Mouse (Mus musculus): Measurements from ENCODE around the gene Lrig2. TPM values are rescaled to one million over a fixed set of nuclear protein-coding genes. Genes with fewer than 3 reads are reported as not detected.
"Not testable (repeated sequence)": the region's sequence is repeated elsewhere in the genome, so short reads cannot be mapped to it uniquely, and the experiment has no call there.

Lrig2 gene
- polyA plus RNA-seq, 1 experiment from 2014 or later, result 24.8 TPM

GRCm38 (mm10) chr3:104444082-104444481 is 67.6 kb downstream of the Lrig2 start:
- Histone ChIP-seq H3K4me1 (peaks cover 11% of the 10 kb centered on the region; the same call in 1 of the 2 replicates), H3K27me3 (replicated peaks) (no peaks in the 10 kb centered on the region), H3K9ac (replicated peaks) (no peak overlapping the region), H3K9me3 (replicated peaks) (no peaks in the 10 kb centered on the region), H3K4me3 (replicated peaks) (no peak overlapping the region), H3K4me2 (no peak overlapping the region), H3K36me3 (no peaks in the 10 kb centered on the region), H3K27ac (replicated peaks) (no peak overlapping the region)
- 78% methylated on average over 3 of the region's 3 CpGs for WGBS
- no peak for ATAC-seq (ENCODE audit: low FRiP score)

GRCm38 (mm10) chr3:104442357-104442756 is 69.4 kb downstream of the Lrig2 start:
- WGBS, result 28% methylated on average over 5 of the region's 5 CpGs
- Histone ChIP-seq H3K27me3 (replicated peaks) (no peaks in the 10 kb centered on the region), H3K4me3 (replicated peaks) (peak overlapping the region; percentile 22), H3K36me3 (no peaks in the 10 kb centered on the region), H3K4me1 (peaks cover 11% of the 10 kb centered on the region; the same call in 1 of the 2 replicates), H3K27ac (replicated peaks) (no peak overlapping the region), H3K9me3 (replicated peaks) (no peaks in the 10 kb centered on the region), H3K9ac (replicated peaks) (no peak overlapping the region), H3K4me2 (peak overlapping the region; percentile 57)
- ATAC-seq (ENCODE audit: low FRiP score), result peak; percentile 33

GRCm38 (mm10) chr3:104441870-104442283 is 69.8 kb downstream of the Lrig2 start:
- 12% methylated on average over 15 of the region's 15 CpGs for WGBS
- Histone ChIP-seq H3K36me3 (no peaks in the 10 kb centered on the region), H3K27me3 (replicated peaks) (no peaks in the 10 kb centered on the region), H3K4me3 (replicated peaks) (peak overlapping the region; percentile 22), H3K4me1 (peaks cover 11% of the 10 kb centered on the region; the same call in 1 of the 2 replicates), H3K4me2 (peak overlapping the region; percentile 57), H3K9ac (replicated peaks) (no peak overlapping the region; the same call in 1 of the 2 replicates), H3K9me3 (replicated peaks) (no peaks in the 10 kb centered on the region), H3K27ac (replicated peaks) (peak overlapping the region; percentile 67; the same call in 1 of the 2 replicates)
- peak; percentile 97 for ATAC-seq (ENCODE audit: low FRiP score)

GRCm38 (mm10) chr3:104441435-104441834 is 70.3 kb downstream of the Lrig2 start:
- WGBS, result 84% methylated on average over 7 of the region's 7 CpGs

GRCm38 (mm10) chr3:104438777-104439176 is 72.9 kb downstream of the Lrig2 start:
- no peaks in the 10 kb centered on the region for H3K27me3 ChIP-seq (replicated peaks)
- no peak overlapping the region for H3K27ac ChIP-seq (replicated peaks)
- H3K9me3 ChIP-seq (replicated peaks), result no peaks in the 10 kb centered on the region
- H3K4me2 ChIP-seq, result no peak overlapping the region
- H3K9ac ChIP-seq (replicated peaks), result no peak overlapping the region
- H3K36me3 ChIP-seq, result no peaks in the 10 kb centered on the region
- 95% methylated on average over 1 of the region's 1 CpGs for WGBS
- H3K4me1 ChIP-seq, result peaks cover 11% of the 10 kb centered on the region; the same call in 1 of the 2 replicates
- ATAC-seq (ENCODE audit: low FRiP score), result no peak
- H3K4me3 ChIP-seq (replicated peaks), result no peak overlapping the region

More at GRCm38 (mm10) chr3:104441435-104441834, 70.3 kb downstream of the Lrig2 start:
- H3K27ac ChIP-seq (replicated peaks), result peak overlapping the region; percentile 67; the same call in 1 of the 2 replicates
- peak; percentile 26; the same call in 1 of the 2 replicates for ATAC-seq (ENCODE audit: low FRiP score)
- H3K27me3 ChIP-seq (replicated peaks), result no peaks in the 10 kb centered on the region
- no peak overlapping the region; the same call in 1 of the 2 replicates for H3K9ac ChIP-seq (replicated peaks)
- no peaks in the 10 kb centered on the region for H3K9me3 ChIP-seq (replicated peaks)
- peak overlapping the region; percentile 57 for H3K4me2 ChIP-seq
- H3K4me3 ChIP-seq (replicated peaks), result no peak overlapping the region
- no peaks in the 10 kb centered on the region for H3K36me3 ChIP-seq
- peaks cover 11% of the 10 kb centered on the region; the same call in 1 of the 2 replicates for H3K4me1 ChIP-seq

GRCm38 (mm10) chr3:104437576-104437975 is 74.1 kb downstream of the Lrig2 start:
- H3K9me3 ChIP-seq (replicated peaks), result no peaks in the 10 kb centered on the region
- 61% methylated on average over 7 of the region's 7 CpGs for WGBS

GRCm38 (mm10) chr3:104435947-104436346 is 75.8 kb downstream of the Lrig2 start:
- H3K9ac ChIP-seq (replicated peaks), result no peak overlapping the region
- no peak for ATAC-seq (ENCODE audit: low FRiP score)
- no peak overlapping the region for H3K4me2 ChIP-seq
- no peaks in the 10 kb centered on the region for H3K9me3 ChIP-seq (replicated peaks)
- no peaks in the 10 kb centered on the region for H3K27me3 ChIP-seq (replicated peaks)
- no peak overlapping the region for H3K27ac ChIP-seq (replicated peaks)
- H3K4me1 ChIP-seq, result no peaks in the 10 kb centered on the region; the same call in 1 of the 2 replicates
- H3K4me3 ChIP-seq (replicated peaks), result no peak overlapping the region
- H3K36me3 ChIP-seq, result no peaks in the 10 kb centered on the region
- 94% methylated on average over 3 of the region's 3 CpGs for WGBS

More at GRCm38 (mm10) chr3:104437576-104437975, 74.1 kb downstream of the Lrig2 start:
- Histone ChIP-seq H3K4me1 (peaks cover 11% of the 10 kb centered on the region; the same call in 1 of the 2 replicates), H3K27ac (replicated peaks) (no peak overlapping the region), H3K36me3 (no peaks in the 10 kb centered on the region), H3K27me3 (replicated peaks) (no peaks in the 10 kb centered on the region), H3K4me2 (no peak overlapping the region), H3K4me3 (replicated peaks) (no peak overlapping the region), H3K9ac (replicated peaks) (no peak overlapping the region)
- ATAC-seq (ENCODE audit: low FRiP score), result no peak

- Histone ChIP-seq H3K9me3 (replicated peaks) (no peaks in the 10 kb centered on the region), H3K4me2 (peak overlapping the region; percentile 50), H3K4me3 (replicated peaks) (peak overlapping the region; percentile 17), H3K9ac (replicated peaks) (no peak overlapping the region), H3K36me3 (no peaks in the 10 kb centered on the region), H3K4me1 (no peaks in the 10 kb centered on the region; the same call in 1 of the 2 replicates), H3K27ac (replicated peaks) (no peak overlapping the region), H3K27me3 (replicated peaks) (no peaks in the 10 kb centered on the region)
- WGBS, result 7% methylated on average over 9 of the region's 9 CpGs
- ATAC-seq (ENCODE audit: low FRiP score), result no peak; the same call in 1 of the 2 replicates
These were observed 77.4 kb downstream of the Lrig2 start for GRCm38 (mm10) chr3:104434246-104434696.

GRCm38 (mm10) chr3:104432651-104433050 is 79.1 kb downstream of the Lrig2 start:
- H3K9ac ChIP-seq (replicated peaks), result no peak overlapping the region
- no peaks in the 10 kb centered on the region; the same call in 1 of the 2 replicates for H3K4me1 ChIP-seq
- 75% methylated on average over 6 of the region's 6 CpGs for WGBS
- H3K36me3 ChIP-seq, result no peaks in the 10 kb centered on the region
- H3K27ac ChIP-seq (replicated peaks), result no peak overlapping the region
- H3K4me3 ChIP-seq (replicated peaks), result no peak overlapping the region
- ATAC-seq (ENCODE audit: low FRiP score), result no peak
- no peak overlapping the region for H3K4me2 ChIP-seq
- H3K27me3 ChIP-seq (replicated peaks), result no peaks in the 10 kb centered on the region
- no peaks in the 10 kb centered on the region for H3K9me3 ChIP-seq (replicated peaks)

- Histone ChIP-seq H3K9me3 (replicated peaks) (no peaks in the 10 kb centered on the region), H3K36me3 (no peaks in the 10 kb centered on the region), H3K27ac (replicated peaks) (no peak overlapping the region), H3K9ac (replicated peaks) (no peak overlapping the region), H3K27me3 (replicated peaks) (no peaks in the 10 kb centered on the region), H3K4me2 (no peak overlapping the region), H3K4me1 (no peaks in the 10 kb centered on the region; the same call in 1 of the 2 replicates), H3K4me3 (replicated peaks) (no peak overlapping the region)
- ATAC-seq (ENCODE audit: low FRiP score), result no peak
- WGBS, result 50% methylated on average over 8 of the region's 10 CpGs
These were observed 79.9 kb downstream of the Lrig2 start for GRCm38 (mm10) chr3:104431848-104432159.

GRCm38 (mm10) chr3:104431156-104431847 is 80.4 kb downstream of the Lrig2 start:
- H3K9me3 ChIP-seq (replicated peaks), result no peaks in the 10 kb centered on the region
- H3K4me3 ChIP-seq (replicated peaks), result no peak overlapping the region
- no peak overlapping the region for H3K4me2 ChIP-seq
- no peak overlapping the region for H3K9ac ChIP-seq (replicated peaks)
- H3K4me1 ChIP-seq, result no peaks in the 10 kb centered on the region; the same call in 1 of the 2 replicates
- H3K27me3 ChIP-seq (replicated peaks), result no peaks in the 10 kb centered on the region
- WGBS, result 22% methylated on average over 13 of the region's 14 CpGs
- H3K36me3 ChIP-seq, result no peaks in the 10 kb centered on the region
- no peak for ATAC-seq (ENCODE audit: low FRiP score)
- H3K27ac ChIP-seq (replicated peaks), result 0 out of 2 replicates have a peak overlapping the region, but pooled peaks have one; percentile 1

GRCm38 (mm10) chr3:104427354-104427753 is 84.4 kb downstream of the Lrig2 start:
- ATAC-seq (ENCODE audit: low FRiP score), result not testable (repeated sequence)

More at GRCm38 (mm10) chr3:104427354-104427753, 84.4 kb downstream of the Lrig2 start:
- H3K4me1 ChIP-seq; H3K36me3 ChIP-seq; H3K27ac ChIP-seq (replicated peaks); H3K27me3 ChIP-seq (replicated peaks); H3K9me3 ChIP-seq (replicated peaks); H3K9ac ChIP-seq (replicated peaks); H3K4me3 ChIP-seq (replicated peaks); H3K4me2 ChIP-seq: not testable (repeated sequence)
- WGBS, result 96% methylated on average over 2 of the region's 2 CpGs

Data from neural tube, embryonic 15.5 days (tissue).